Mouse (Mus musculus) brown adipose tissue, adult 24 weeks (tissue): ENCODE measurements at regions not wholly inside any gene's neighbourhood (a gene's known extent, or its start where the extent isn't known, plus 50 kb on each side); places are given as distances from the start of the nearest gene placed in this dataset.

Experiments
- H3K27ac ChIP-seq: fragments of 200-500 bp; replicated peaks from 2 replicates; pipeline ENCODE4 v1.5.1; 2012; ENCODE audit warnings: low read depth, mild to moderate bottlenecking, low read length
- H3K4me1 ChIP-seq: fragments of 200-500 bp; 2 replicates; pipeline ENCODE4 v1.6.1; 2012; ENCODE audit warnings: low read length, mixed read lengths; ENCODE audit not compliant: control insufficient read depth, insufficient read depth, insufficient read length
- H3K4me3 ChIP-seq: fragments of 200-500 bp; 2 replicates; pipeline ENCODE4 v1.5.1; 2012; ENCODE audit warnings: low read depth, mild to moderate bottlenecking, low read length, moderate library complexity; ENCODE audit not compliant: insufficient read depth

GRCm38 (mm10) chr5:132737966-132738365 is 194.8 kb upstream of the Auts2 start:
- Histone ChIP-seq H3K4me1 (no peaks in the 10 kb centered on the region), H3K4me3 (no peak overlapping the region), H3K27ac (no peak overlapping the region)

GRCm38 (mm10) chr5:132728689-132729189 is 185.6 kb upstream of the Auts2 start:
- Histone ChIP-seq H3K4me3 (no peak overlapping the region), H3K4me1 (no peaks in the 10 kb centered on the region), H3K27ac (no peak overlapping the region)

DNA sequence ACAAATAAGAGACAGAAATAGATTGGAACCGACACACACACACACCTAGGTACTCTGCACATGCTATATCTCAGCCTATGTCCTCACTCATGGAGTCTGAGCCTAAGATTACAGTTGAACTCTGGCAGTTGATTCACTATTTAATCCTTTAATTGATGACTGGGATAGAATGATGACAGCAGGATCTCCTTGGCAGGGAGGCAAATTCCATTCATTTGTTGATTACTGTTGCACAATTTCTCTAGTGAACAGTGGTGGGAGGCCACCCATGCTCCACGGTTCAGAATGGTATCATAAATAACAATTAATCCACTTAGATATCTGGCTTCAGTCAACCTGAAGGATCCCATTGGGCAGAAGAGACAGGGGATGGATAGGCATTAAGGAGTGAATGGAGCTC is 181.3 kb upstream of the Auts2 start:
- Histone ChIP-seq H3K4me1 (no peaks in the 10 kb centered on the region), H3K27ac (no peak overlapping the region), H3K4me3 (no peak overlapping the region)

DNA sequence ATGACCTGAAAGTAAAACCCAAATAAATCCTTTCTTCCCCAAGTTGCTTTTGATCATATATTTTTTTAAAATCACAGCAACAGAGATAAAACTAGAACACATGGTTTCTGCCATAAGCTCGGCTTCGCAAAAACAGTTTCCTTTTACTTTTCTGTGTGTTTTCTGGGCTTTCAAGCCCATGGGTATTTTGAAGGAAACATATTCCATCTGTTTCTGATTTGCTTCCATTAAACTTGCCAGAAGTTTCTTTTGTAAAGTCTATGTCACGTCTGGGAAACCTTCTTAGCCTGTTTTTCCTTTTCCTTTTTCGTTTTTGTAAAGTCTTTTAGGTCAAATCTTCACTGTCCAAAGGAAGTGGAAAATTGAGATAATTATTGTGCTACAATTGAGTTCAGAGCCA is 167.2 kb upstream of the Auts2 start:
- Histone ChIP-seq H3K4me3 (no peak overlapping the region), H3K27ac (no peak overlapping the region)

DNA sequence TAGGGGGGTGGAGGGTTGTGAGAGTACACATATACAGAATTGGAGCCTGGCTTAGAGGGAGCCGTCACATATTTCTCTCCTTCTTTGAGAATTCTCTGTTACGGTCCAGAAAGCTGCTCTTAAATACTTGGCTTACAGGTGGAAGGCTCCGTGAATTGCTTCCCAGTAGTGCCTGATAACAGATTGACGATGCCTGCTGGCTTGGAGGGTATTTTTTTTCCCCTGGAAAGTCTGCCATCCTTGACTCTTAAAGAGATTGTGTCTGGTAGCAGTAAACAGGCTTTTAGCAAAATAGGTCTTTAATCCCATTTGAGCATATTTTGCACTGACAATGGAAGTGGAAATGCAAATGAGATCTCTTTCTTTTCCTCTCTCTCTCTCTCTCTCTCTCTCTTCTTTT is 164.4 kb upstream of the Auts2 start:
- H3K4me3 ChIP-seq, result no peak overlapping the region
- no peak overlapping the region for H3K27ac ChIP-seq
- no peaks in the 10 kb centered on the region for H3K4me1 ChIP-seq

More for the DNA sequence above, 167.2 kb upstream of the Auts2 start:
- H3K4me1 ChIP-seq, result no peaks in the 10 kb centered on the region

DNA sequence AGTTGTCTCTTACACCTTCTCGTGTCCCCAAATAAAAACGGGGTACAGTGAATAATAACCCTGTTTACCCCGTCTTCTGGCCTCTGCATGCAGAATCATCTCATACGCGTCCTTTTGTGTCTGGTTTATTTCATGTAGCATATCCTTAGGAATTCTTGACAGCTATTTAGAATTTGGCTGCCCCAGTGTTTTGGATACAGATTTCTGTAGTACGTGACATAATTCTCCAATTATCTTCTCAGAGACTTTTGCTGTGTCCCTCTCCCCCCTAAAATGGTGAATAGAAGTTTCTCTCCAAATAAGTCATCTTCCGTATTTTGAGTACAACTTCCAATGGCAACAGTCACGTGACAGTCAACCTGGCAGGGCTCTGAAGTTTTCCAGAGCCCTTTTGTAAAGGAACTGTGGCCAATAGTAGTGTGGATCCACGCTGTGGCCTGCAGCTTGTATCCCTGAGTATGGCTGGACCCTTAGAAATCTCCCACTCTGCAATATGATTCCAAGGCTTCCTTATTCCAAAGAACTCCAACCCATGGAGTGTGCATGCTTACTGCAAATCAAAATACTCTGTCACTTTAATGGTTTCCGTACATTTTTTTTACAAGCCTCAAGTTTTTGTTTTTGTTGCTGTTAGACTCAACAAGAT is 160.4 kb upstream of the Auts2 start:
- Histone ChIP-seq H3K4me1 (no peaks in the 10 kb centered on the region), H3K27ac (no peak overlapping the region), H3K4me3 (no peak overlapping the region)

- no peaks in the 10 kb centered on the region for H3K4me1 ChIP-seq
- H3K4me3 ChIP-seq, result no peak overlapping the region
- H3K27ac ChIP-seq, result no peak overlapping the region
These were observed 159.4 kb upstream of the Auts2 start for GRCm38 (mm10) chr5:132702573-132702972.

DNA sequence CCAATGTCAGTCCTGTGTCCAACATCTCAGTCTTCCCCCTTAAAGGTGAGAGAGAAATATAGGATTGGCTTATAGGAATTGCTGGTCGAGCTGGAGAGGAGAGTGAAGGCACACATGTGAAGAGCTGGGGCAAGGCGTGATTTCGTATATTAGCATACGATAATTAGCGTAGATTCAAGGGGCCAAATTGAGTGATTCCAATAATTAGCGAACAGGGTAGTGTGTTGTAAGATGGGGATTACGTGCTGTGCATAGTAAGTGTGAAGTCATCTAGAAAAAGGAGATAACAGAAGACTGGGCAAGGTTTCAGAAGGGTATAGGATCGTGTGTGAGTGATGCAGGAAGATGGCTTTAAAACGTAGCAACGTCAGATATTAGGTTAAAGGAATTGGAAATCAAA is 147.6 kb upstream of the Auts2 start:
- no peak overlapping the region for H3K27ac ChIP-seq
- no peaks in the 10 kb centered on the region for H3K4me1 ChIP-seq
- no peak overlapping the region for H3K4me3 ChIP-seq

- H3K27ac ChIP-seq, result no peak overlapping the region
- no peak overlapping the region for H3K4me3 ChIP-seq
- H3K4me1 ChIP-seq, result no peaks in the 10 kb centered on the region
These were observed 132.1 kb upstream of the Auts2 start for GRCm38 (mm10) chr5:132675261-132675660.

DNA sequence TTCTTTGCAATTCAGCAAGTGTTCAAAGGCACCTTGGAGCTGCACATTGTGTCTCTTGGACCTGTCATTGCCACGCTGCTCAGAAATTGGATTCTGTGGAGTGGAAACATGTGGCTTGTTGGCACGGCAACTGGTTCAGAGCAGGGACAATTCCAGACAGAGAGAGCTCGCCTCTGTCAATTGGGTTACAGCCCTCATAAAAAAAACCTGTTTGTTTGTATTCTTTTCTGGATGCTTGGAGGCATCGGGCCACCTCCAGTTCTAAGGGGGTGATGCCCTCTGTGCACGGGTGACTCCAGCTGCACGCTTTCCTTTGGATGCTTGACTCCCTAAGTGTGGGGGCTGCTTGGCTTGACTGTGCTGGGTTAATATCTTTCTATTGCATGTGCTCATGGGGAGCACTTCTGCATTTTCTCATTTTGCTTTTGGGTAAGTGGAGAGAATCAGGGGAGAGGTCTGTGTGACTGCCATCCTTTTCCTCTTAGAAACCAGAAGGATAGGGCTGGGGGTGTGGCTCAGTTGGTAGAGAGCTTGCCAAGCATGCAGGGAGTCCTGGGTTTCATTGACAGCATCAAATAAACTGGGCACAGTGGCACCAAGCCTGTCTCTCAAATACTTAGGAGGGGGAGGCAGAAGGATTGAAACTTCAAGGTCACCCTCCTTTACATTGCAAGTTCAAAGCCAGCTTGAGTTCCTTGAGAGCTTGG is 130.6 kb upstream of the Auts2 start:
- no peak overlapping the region for H3K4me3 ChIP-seq
- H3K4me1 ChIP-seq, result no peaks in the 10 kb centered on the region
- no peak overlapping the region for H3K27ac ChIP-seq

GRCm38 (mm10) chr5:132671496-132671895 is 128.4 kb upstream of the Auts2 start:
- Histone ChIP-seq H3K4me3 (no peak overlapping the region), H3K4me1 (no peaks in the 10 kb centered on the region), H3K27ac (no peak overlapping the region)

GRCm38 (mm10) chr5:132667316-132667715 is 124.2 kb upstream of the Auts2 start:
- Histone ChIP-seq H3K27ac (no peak overlapping the region), H3K4me1 (0 out of 2 replicates have a peak, but pooled peaks cover 2% of the 10 kb centered on the region), H3K4me3 (no peak overlapping the region)

DNA sequence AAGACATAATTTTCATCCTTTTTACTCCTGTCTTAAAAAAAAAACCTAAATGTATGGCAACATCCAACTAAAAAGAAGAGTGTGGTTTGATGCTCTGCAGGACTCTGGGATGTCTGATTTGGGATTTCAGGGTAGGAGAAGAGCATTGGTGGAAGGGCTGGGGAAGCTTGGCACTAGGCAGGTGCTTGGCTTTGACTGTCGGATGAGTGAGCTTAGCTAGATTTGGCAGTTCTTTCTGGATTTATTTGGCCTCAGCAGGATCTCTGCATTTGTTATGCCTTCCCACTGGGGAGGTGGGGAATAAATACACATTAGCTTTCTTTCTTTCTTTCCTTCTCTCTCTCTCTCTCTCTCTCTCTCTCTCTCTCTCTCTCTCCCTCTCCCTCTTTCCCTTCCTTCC is 118.1 kb upstream of the Auts2 start:
- no peak overlapping the region for H3K27ac ChIP-seq
- no peak overlapping the region for H3K4me3 ChIP-seq
- H3K4me1 ChIP-seq, result 0 out of 2 replicates have a peak, but pooled peaks cover 2% of the 10 kb centered on the region

DNA sequence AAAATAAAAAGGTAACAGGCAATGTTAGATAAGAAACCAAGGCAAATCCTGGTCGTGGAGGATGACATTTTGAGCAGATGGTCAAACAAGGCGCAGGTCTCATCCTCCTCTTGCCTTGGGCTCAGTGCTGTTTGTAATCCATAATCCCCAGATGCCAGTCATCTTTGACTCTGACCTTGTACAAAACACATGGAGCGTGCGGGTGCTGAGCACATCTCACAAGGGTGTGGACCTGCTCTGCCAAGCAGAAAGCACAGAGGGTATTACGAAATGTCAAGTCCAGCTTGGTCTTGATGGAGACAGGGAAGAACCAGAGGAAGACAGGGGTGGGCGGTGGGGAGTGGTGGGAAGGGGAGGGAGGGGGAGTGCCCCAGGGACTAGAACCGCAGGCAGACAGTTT is 116.9 kb upstream of the Auts2 start:
- H3K4me3 ChIP-seq, result no peak overlapping the region
- H3K4me1 ChIP-seq, result 0 out of 2 replicates have a peak, but pooled peaks cover 2% of the 10 kb centered on the region
- H3K27ac ChIP-seq, result no peak overlapping the region

DNA sequence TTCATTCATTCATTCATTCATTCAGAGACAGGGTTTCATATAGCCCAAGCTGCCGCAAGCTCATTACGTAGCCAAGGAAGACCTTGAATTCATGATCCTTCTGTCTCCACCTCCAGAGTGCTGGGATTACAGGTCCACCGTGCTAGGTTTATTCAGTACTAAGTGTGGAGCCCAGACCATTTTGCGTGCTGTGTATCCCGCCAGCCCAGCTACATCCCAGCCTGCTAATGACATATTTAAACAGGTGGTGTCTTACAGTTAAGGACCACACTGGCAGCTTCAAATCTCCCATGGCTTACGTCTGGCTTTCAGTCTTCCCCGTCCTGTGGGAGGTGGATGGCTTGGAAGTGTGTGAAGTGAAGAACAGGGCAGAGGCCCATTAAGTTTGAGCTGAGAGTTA is 111.2 kb upstream of the Auts2 start:
- no peak overlapping the region for H3K27ac ChIP-seq
- H3K4me1 ChIP-seq, result no peaks in the 10 kb centered on the region
- H3K4me3 ChIP-seq, result no peak overlapping the region

GRCm38 (mm10) chr5:132653694-132654300 is 110.7 kb upstream of the Auts2 start:
- H3K4me1 ChIP-seq, result no peaks in the 10 kb centered on the region
- no peak overlapping the region for H3K4me3 ChIP-seq
- no peak overlapping the region for H3K27ac ChIP-seq
